Mouse (Mus musculus): ENCODE measurements around the gene Myh10. TPM values are rescaled to one million over a fixed set of nuclear protein-coding genes. Genes with fewer than 3 reads are reported as not detected.
"Not testable (repeated sequence)": the region's sequence is repeated elsewhere in the genome, so short reads cannot be mapped to it uniquely, and the experiment has no call there.

Myh10 gene
- polyA plus RNA-seq, 1 experiment = 15.5 TPM

DNA sequence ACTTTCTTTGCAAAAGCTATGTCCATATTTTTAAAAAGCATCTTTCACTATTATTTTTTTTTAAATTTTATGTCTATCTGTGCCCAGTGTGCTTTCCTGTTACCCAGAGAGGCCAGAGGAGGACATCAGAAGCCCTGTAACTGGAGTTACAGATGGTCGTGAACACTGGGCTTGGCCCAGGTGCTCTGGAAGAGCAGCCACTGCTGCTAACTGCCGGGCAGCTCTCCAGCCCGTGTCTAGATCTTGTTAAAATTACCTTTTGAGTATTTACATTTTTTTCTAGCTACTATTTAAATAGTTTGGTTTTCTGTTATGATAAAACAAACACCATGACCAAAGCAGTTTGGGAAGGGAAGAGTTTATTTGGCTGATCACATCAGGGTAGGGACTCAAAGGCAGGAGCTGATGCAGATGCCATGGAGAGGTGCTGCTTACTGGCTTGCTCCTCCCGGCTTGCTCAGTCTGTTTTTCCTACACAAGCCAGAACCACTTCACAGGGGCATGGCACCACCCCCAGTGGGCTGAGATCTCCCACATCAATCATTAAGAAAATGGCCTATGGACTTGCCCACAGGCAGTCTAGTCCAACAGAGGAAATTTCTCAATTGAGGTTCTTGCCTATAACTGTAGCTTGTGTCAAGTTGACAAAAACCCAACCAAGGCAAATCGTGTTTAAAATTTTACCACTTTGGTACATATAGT, 16.7 kb downstream of the Myh10 start:
- no peak overlapping the region for H3K27ac ChIP-seq (replicated peaks; ENCODE audit: low read depth, low read length)
- peaks cover 6% of the 10 kb centered on the region; the same call in 1 of the 2 replicates for H3K4me1 ChIP-seq (ENCODE audit: control insufficient read depth, insufficient read depth, insufficient read length, low read length)
- no peak overlapping the region for H3K4me3 ChIP-seq (ENCODE audit: insufficient read depth, low read depth, low read length)

DNA sequence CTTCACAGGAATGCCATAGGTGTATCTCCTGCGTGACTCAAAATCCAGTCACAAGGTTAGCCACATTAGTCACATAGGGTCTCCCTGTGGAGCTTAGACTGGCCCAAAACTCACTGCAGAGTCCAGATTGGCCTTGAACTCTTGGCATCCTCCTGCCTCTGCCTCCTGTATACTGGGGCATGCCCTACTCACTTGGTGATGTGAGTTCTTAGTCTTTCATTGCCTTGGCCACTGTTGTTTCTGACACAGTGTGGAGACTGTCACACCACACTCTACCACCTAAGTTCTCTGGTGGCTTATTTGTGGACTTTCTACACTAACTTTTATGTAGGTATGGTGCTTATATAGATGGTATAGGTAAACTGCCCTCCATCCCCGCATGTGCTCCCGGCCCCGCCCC, 24.8 kb downstream of the Myh10 start:
- Histone ChIP-seq H3K27ac (replicated peaks; ENCODE audit: low read depth, low read length) (no peak overlapping the region), H3K4me3 (ENCODE audit: insufficient read depth, low read depth, low read length) (no peak overlapping the region), H3K4me1 (ENCODE audit: control insufficient read depth, insufficient read depth, insufficient read length, low read length) (peaks cover 9% of the 10 kb centered on the region; the same call in 1 of the 2 replicates)

DNA sequence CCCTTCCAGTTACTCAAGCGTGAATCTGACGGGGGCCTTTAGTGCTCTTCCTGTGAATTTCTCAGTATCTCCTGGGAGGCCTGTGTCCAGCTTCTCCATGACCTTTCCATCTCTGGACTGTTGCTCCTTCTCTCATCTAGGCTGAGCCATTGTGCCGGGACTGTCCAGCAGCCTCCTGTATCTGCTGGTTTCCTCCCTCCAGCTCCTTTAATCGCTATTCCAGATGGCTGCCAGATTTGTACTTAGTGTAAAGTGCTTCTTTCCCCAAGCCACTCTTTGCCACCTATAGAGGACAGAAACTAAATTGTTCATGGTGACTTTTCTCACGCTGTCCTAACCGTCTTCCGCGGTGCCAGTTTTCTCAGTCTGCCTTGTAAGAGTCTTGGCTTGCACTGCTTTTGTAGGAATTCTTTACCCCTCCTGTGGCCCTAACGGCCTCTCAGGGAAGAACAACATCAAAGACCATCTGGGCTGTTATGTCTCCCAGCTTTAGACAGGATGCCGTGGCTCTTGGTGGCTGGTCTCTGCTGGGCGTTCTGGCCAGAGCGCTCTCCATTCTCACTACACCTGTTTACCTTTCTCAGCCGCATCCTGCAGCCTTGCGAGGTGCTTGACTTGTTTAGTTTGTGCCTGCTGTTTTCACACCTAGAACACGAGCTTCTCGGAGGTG, 25.9 kb downstream of the Myh10 start:
- peaks cover 9% of the 10 kb centered on the region; the same call in 1 of the 2 replicates for H3K4me1 ChIP-seq (ENCODE audit: control insufficient read depth, insufficient read depth, insufficient read length, low read length)
- H3K27ac ChIP-seq (replicated peaks; ENCODE audit: low read depth, low read length) = no peak overlapping the region
- H3K4me3 ChIP-seq (ENCODE audit: insufficient read depth, low read depth, low read length) = no peak overlapping the region

DNA sequence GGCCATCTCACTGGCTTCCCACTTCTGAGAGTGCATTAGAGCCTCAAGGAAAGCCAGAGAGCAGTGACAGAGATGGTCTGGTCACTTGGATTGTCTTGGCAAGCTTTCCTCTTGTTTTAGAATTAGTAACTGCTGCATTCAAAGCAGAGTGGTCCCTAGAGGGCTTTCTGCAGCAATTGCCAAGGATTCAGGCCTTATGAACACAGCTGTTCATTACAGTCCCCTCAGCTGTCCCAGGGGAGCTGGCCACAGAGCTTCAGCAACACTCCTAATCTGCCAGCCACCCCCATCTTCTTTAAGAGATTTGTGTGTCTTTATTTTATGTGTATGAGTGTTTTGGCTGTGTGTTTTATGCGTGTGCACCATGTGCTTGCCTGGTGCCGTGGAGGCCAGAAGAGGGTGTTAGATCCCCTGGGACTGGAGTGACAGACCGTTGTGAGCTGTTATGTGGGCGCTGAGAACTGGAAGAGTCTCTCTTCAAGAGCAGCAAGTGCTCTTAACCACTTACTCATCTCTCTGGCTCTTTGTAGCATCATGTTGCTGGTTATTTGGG, 27.8 kb downstream of the Myh10 start:
- peaks cover 9% of the 10 kb centered on the region; the same call in 1 of the 2 replicates for H3K4me1 ChIP-seq (ENCODE audit: control insufficient read depth, insufficient read depth, insufficient read length, low read length)
- no peak overlapping the region for H3K27ac ChIP-seq (replicated peaks; ENCODE audit: low read depth, low read length)
- H3K4me3 ChIP-seq (ENCODE audit: insufficient read depth, low read depth, low read length) = no peak overlapping the region

DNA sequence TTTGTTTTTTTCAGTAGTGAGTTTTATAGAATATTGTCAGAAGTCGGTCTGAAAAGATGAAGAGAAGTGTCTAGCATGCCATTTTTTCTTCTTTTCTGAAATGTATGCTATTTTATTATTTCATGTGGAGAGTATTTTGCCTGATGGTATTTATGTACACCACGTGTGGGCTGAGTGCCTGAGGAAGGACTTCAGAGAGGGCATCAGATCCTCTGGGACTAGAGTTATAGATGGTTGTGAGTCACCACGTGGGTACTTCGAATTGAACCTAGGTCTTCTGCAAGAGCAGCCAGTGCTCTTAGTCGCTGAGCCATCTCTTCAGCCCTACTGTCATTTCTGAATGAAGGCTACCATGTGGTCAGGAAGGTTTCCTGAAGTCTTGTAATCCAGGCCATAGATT, 28.4 kb downstream of the Myh10 start:
- H3K4me1 ChIP-seq (ENCODE audit: control insufficient read depth, insufficient read depth, insufficient read length, low read length) = peaks cover 9% of the 10 kb centered on the region; the same call in 1 of the 2 replicates
- H3K27ac ChIP-seq (replicated peaks; ENCODE audit: low read depth, low read length) = no peak overlapping the region
- no peak overlapping the region for H3K4me3 ChIP-seq (ENCODE audit: insufficient read depth, low read depth, low read length)

DNA sequence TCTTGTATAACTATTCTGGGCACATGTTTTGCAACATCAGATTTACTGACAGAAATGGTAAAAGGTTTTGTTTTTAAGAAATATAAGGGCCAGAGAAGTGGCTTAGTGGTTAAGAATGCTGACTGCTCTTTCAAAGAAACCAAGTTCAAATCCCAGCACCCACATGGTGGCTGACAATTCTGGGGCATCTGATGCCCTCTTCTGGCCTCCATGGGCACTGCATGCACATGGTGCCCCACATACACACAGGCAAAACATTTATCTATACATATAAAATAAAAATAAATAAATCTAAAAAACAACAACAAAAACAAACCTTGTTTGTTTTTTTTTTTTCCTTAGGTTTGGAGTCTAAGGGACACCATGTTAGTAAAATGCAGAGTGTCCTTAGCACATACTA, 32.8 kb downstream of the Myh10 start:
- Histone ChIP-seq H3K4me1 (ENCODE audit: control insufficient read depth, insufficient read depth, insufficient read length, low read length) (no peaks in the 10 kb centered on the region), H3K4me3 (ENCODE audit: insufficient read depth, low read depth, low read length) (no peak overlapping the region), H3K27ac (replicated peaks; ENCODE audit: low read depth, low read length) (no peak overlapping the region)

DNA sequence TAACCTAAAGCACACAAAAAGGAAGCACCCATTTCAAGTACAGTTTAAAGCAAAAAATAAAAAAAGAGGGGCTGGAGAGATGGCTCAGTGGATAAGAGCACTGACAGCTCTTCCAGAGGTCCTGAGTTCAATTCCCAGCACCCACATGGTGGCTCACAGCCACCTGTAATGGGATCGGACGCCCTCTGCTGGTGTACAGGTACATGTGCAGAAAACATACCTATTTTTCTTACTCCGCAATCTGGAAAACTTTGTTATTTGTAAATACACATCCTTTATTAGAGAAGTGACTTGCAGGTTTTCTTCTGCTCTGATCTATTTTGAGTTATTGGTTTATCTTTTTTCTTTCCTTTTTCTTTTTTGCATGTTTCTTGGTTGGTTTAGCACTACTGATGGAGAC, 37.3 kb downstream of the Myh10 start:
- H3K4me1 ChIP-seq (ENCODE audit: control insufficient read depth, insufficient read depth, insufficient read length, low read length) = peaks cover 2% of the 10 kb centered on the region; the same call in 1 of the 2 replicates
- H3K4me3 ChIP-seq (ENCODE audit: insufficient read depth, low read depth, low read length) = no peak overlapping the region
- H3K27ac ChIP-seq (replicated peaks; ENCODE audit: low read depth, low read length) = no peak overlapping the region

DNA sequence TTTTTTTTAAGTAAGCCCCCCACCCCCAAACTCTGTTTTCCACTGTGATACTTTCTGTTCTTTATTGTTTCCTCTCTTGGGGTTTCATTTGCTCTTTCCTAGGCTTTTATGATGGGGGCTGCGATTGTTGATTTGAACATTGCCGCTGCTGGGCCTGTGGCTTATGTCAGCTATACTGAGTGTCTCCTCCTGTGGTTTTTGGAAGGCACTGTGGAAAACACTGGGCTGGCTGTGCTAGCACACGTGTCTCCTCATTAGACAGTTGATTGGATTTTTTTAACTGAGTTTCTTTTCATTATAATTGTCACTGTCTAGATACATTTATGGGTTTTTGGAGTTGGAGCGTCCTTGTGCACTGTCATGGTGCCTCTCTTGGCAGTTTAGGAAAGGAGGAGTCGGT, 39.4 kb downstream of the Myh10 start:
- Histone ChIP-seq H3K4me1 (ENCODE audit: control insufficient read depth, insufficient read depth, insufficient read length, low read length) (peaks cover 2% of the 10 kb centered on the region; the same call in 1 of the 2 replicates), H3K27ac (replicated peaks; ENCODE audit: low read depth, low read length) (no peak overlapping the region), H3K4me3 (ENCODE audit: insufficient read depth, low read depth, low read length) (no peak overlapping the region)

DNA sequence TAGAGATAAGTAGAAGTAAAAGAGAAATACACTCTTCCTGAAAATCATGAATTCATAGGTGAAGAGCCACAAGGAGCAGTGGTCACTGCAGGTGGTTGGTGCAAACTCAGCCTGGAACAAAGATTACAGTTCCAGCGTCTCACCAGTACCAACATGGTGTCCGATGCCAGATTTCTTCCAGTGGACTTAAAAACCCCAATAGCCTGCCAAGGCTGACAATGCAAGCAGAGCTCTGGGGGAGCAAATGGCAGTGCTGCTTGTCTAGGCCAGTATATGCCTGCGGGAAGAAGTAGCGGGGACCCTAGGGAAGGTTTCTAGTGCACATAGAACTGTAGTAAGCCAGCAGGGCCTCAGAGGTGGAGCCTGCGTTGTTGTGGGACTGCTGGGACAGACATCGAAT, 40.7 kb downstream of the Myh10 start:
- peak overlapping the region; percentile 69; the same call in 1 of the 2 replicates for H3K27ac ChIP-seq (replicated peaks; ENCODE audit: low read depth, low read length)
- no peak overlapping the region for H3K4me3 ChIP-seq (ENCODE audit: insufficient read depth, low read depth, low read length)
- peaks cover 2% of the 10 kb centered on the region; the same call in 1 of the 2 replicates for H3K4me1 ChIP-seq (ENCODE audit: control insufficient read depth, insufficient read depth, insufficient read length, low read length)

DNA sequence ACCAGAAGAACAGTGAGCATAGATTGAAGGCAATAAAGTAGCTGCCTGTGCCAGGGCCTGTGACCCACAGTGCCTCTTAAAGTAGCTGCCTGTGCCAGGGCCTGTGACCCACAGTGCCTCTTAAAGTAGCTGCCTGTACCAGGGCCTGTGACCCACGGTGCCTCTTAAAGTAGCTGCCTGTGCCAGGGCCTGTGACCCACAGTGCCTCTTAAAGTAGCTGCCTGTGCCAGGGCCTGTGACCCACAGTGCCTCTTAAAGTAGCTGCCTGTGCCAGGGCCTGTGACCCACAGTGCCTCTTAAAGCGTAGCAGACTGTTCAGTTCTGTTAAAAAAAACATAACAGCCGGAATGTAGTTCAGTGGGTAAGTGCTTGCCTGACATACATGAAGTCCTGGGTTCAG, 42.0 kb downstream of the Myh10 start:
- H3K4me3 ChIP-seq (ENCODE audit: insufficient read depth, low read depth, low read length); H3K27ac ChIP-seq (replicated peaks; ENCODE audit: low read depth, low read length); H3K4me1 ChIP-seq (ENCODE audit: control insufficient read depth, insufficient read depth, insufficient read length, low read length): not testable (repeated sequence)

DNA sequence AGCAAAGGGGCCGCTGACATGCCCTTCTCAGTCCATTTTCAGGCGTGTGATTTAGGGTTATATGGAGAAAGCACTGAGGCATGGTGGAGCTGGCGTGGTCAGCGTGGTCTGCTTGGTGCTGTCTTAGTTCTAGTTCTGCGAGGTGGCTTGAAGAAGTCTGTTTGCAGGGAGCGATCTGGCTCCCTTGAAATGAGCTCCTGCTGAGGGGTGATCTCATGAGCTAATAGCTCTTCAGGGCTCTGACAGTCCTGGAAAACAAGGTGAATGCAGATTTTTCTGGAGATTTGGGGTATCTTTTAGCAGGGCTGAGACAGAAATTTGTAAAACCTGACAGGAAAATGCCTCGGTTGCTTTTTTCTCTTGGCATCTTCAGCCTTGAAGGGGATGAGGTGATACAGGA, 48.1 kb downstream of the Myh10 start:
- Histone ChIP-seq H3K4me1 (ENCODE audit: control insufficient read depth, insufficient read depth, insufficient read length, low read length) (no peaks in the 10 kb centered on the region), H3K27ac (replicated peaks; ENCODE audit: low read depth, low read length) (no peak overlapping the region), H3K4me3 (ENCODE audit: insufficient read depth, low read depth, low read length) (no peak overlapping the region)

DNA sequence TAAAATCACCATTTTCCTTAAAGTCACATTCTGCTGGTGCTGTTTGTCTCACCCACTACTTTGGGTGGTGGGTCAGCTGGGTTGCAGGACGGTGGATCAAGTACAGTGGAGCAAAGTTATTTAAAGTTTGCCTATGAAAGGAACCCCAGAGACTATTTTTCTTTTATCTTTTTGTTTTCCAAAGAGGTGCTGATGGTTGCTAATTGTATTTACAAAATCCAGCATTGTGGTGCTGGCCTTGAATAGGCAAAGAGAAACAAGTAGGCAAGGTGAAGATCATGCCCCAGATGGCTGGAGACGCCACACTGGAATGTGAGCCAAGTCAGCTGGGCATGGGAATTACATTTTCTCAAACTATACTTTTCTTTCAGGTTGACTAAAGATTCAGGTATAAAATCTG, 51.3 kb downstream of the Myh10 start:
- Histone ChIP-seq H3K4me3 (ENCODE audit: insufficient read depth, low read depth, low read length) (no peak overlapping the region), H3K27ac (replicated peaks; ENCODE audit: low read depth, low read length) (no peak overlapping the region), H3K4me1 (ENCODE audit: control insufficient read depth, insufficient read depth, insufficient read length, low read length) (peaks cover 3% of the 10 kb centered on the region; the same call in 1 of the 2 replicates)

DNA sequence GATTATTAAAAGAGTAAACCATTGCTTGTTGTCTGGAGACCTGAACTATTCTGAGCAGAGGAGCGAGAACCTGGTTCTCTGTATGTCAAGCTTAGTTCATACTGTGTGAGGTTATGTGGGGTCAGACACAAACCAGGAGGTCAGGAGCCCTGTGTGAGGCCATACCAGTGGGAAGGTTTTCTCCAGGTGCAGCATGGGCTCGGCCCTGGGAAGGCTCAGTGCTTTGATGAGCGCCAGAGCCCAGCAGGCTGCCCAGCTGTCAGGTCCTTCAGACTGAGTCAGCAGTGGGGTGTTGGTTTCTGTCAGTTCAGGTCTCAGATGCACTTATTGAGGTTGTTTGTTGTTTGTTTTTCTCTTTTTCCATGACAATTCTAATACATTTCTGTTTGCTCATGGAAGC, 52.8 kb downstream of the Myh10 start:
- Histone ChIP-seq H3K27ac (replicated peaks; ENCODE audit: low read depth, low read length) (no peak overlapping the region), H3K4me1 (ENCODE audit: control insufficient read depth, insufficient read depth, insufficient read length, low read length) (peaks cover 3% of the 10 kb centered on the region; the same call in 1 of the 2 replicates), H3K4me3 (ENCODE audit: insufficient read depth, low read depth, low read length) (no peak overlapping the region)

DNA sequence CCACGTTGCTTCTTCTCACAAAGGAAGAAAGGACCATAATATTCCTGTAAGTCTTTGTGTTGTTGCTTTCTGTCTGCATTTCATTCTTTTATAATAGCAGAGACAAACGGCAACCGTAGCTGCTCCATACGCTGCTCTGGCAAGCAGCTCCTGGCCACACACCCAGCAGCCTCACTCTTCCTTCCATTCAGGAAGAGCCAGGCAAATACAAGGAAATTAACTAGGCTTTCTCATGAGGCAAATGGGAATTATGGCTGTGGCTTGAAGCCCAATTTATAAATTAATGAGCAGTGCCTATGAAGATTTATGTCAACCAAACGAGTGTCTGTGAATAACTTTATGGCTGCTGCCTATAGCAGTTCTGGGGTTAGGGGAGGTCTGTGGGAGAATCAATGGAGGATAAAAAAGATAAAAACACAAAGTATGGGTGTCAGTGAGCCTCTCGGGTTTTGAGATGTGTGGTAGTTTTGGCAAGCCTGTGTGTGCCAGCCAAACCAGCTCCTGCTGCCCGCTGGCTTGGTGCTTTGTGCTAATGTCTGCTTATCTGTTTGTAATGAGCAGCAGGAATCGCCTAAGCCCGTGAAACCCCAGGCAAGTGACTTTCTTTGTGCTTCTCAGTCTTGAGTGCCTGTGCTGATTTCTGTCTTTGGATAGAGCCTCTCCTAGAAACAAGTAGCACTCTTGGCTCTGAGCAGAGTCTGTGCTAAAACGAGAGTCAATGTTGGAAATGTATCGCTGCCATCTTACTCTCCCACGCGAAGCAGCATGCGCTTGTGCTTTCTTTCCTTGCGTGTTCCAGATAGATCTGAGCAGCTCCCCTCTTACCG, 54.2 kb downstream of the Myh10 start:
- peaks cover 3% of the 10 kb centered on the region; the same call in 1 of the 2 replicates for H3K4me1 ChIP-seq (ENCODE audit: control insufficient read depth, insufficient read depth, insufficient read length, low read length)
- 0 out of 2 replicates have a peak overlapping the region, but pooled peaks have one; percentile 4 for H3K27ac ChIP-seq (replicated peaks; ENCODE audit: low read depth, low read length)
- no peak overlapping the region for H3K4me3 ChIP-seq (ENCODE audit: insufficient read depth, low read depth, low read length)

DNA sequence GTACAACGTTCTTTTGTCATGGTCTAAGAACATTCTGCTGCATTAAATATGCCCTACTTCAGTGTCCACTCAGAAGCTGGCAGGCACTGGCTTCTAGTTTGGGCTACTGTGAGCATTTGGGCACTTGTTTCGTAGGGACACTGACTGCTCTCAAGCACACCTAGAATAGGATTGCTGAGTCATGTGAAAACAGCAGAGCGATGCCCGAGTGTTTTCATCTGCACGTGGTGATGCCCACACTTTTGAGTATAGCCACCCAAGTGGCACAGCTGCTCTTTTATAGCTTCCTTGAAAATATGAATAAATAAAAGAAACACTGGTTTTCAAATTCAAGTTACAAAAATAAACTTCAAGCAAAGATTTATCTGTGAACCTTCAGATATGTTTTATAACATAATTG, 56.8 kb downstream of the Myh10 start:
- Histone ChIP-seq H3K4me3 (ENCODE audit: insufficient read depth, low read depth, low read length) (no peak overlapping the region), H3K27ac (replicated peaks; ENCODE audit: low read depth, low read length) (no peak overlapping the region)

More for the DNA sequence above, 56.8 kb downstream of the Myh10 start:
- peaks cover 3% of the 10 kb centered on the region; the same call in 1 of the 2 replicates for H3K4me1 ChIP-seq (ENCODE audit: control insufficient read depth, insufficient read depth, insufficient read length, low read length)

Measured in brown adipose tissue, adult 24 weeks (tissue).